Mouse (Mus musculus) megakaryocyte, embryonic 14.5 days (primary cell): ENCODE results near the gene Caskin2. TPM values are rescaled to one million over a fixed set of nuclear protein-coding genes. Genes with fewer than 3 reads are reported as not detected.

Source experiments
- H3K27me3 ChIP-seq: replicated peaks from 2 replicates; pipeline ENCODE3; 2012; ENCODE audit warnings: inconsistent platforms
- H3K36me3 ChIP-seq: replicated peaks from 2 replicates; pipeline ENCODE3; 2012; ENCODE audit warnings: low read length, inconsistent platforms, mixed read lengths
- H3K4me1 ChIP-seq: 2 replicates; pipeline ENCODE4 v1.6.1; 2012; ENCODE audit warnings: inconsistent platforms
- H3K4me3 ChIP-seq: replicated peaks from 2 replicates; pipeline ENCODE3; 2012; ENCODE audit warnings: moderate library complexity, mild to moderate bottlenecking, inconsistent platforms
- H3K9me3 ChIP-seq: 2 replicates; pipeline ENCODE4 v1.6.1; 2012; ENCODE audit warnings: inconsistent platforms
- FLI1 ChIP-seq: IDR thresholded peaks from 2 replicates; pipeline ENCODE4 v1.6.1; 2012; ENCODE audit warnings: low read length, inconsistent platforms, mixed read lengths
- GATA1 ChIP-seq: IDR thresholded peaks from 3 replicates; pipeline ENCODE4 v1.6.1; 2012; ENCODE audit warnings: mixed read lengths, low read length, inconsistent platforms, borderline replicate concordance
- polyA plus RNA-seq: library from polyadenylated mRNA; stranded (reverse); fragments of >175 nt; gene quantifications from 2 replicates; pipeline ENCODE4 v1.2.3, GENCODE M21; 2012; ENCODE audit warnings: low replicate concordance; ENCODE audit not compliant: insufficient read depth

Gene Caskin2
- polyA plus RNA-seq, 1 experiment, result 3.0 TPM

- peaks cover 39% of the 10 kb centered on the region for H3K4me1 ChIP-seq
- no peak for TF ChIP-seq FLI1
- no peak for TF ChIP-seq GATA1
- H3K9me3 ChIP-seq, result no peaks in the 10 kb centered on the region
- H3K27me3 ChIP-seq, result peaks cover 7% of the 10 kb centered on the region
- no peak overlapping the region for H3K4me3 ChIP-seq
- H3K36me3 ChIP-seq, result peaks cover 56% of the 10 kb centered on the region
Measured at GRCm38 (mm10) chr11:115819915-115820623, 6.6 kb upstream of the Caskin2 start.

- peaks cover 50% of the 10 kb centered on the region for H3K36me3 ChIP-seq
- no peaks in the 10 kb centered on the region for H3K9me3 ChIP-seq
- TF ChIP-seq FLI1 (no peak), GATA1 (no peak)
- no peak overlapping the region for H3K4me3 ChIP-seq
- H3K4me1 ChIP-seq, result peaks cover 51% of the 10 kb centered on the region
- H3K27me3 ChIP-seq, result peaks cover 11% of the 10 kb centered on the region
Measured at GRCm38 (mm10) chr11:115817331-115817730, 3.9 kb upstream of the Caskin2 start.

- Histone ChIP-seq H3K27me3 (peaks cover 33% of the 10 kb centered on the region), H3K36me3 (peaks cover 26% of the 10 kb centered on the region), H3K4me1 (peaks cover 33% of the 10 kb centered on the region), H3K9me3 (no peaks in the 10 kb centered on the region), H3K4me3 (peak within 1 kb of the TSS; percentile 93)
- no peak for TF ChIP-seq FLI1
- no peak for TF ChIP-seq GATA1
Measured at GRCm38 (mm10) chr11:115814605-115815450, 1.4 kb upstream of the Caskin2 start, which contains the start of gene Tsen54. Gene Tsen54, plus strand, starts transcription at chr11:115814724.

DNA sequence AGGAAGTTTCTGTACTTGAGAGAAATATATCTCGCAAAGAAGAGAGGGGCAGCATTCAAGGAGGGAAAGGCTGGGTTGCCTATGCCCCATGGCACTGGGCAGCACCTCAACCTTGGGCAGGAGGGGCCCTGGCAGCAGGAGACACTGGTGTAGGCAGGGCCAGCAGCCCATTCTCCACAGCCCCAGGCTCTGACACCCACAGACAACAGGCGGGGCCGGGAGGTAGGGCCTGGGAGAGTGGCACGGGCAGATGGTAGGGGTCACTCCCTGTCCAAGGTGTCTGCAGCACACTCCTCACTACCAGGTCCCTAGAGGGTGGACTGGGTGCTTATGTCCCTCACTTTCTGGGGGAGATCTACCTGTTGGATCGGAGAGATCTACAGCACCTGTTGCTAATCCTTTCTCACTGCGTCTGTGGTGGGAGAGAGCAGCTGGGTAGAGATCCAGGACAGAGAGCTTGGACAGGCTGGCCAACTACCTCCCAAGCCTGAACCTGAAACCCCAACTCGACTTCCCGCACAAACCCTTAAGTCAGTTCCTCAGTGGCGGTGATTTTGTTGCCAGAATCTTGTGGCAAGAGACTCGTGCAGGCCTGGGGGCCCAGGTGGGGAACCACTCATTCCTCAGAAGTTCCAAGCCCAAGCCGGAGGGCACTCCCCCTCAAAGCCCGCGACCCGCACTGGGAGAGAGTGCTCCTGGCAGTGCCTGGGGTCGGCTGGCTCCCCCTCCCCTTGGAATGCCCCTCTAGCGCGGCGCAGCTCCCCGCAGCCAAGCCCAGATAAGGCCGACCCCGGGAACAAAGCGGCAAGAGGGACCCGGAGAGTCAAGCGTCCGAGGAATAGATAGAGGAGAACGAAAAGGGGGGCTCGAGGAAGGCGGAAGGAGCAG lies 662 bp downstream of the Caskin2 start:
- H3K36me3 ChIP-seq, result peaks cover 15% of the 10 kb centered on the region
- peaks cover 46% of the 10 kb centered on the region for H3K4me1 ChIP-seq
- H3K9me3 ChIP-seq, result no peaks in the 10 kb centered on the region
- peak overlapping the region; percentile 93 for H3K4me3 ChIP-seq
- TF ChIP-seq GATA1, result no peak
- no peak for TF ChIP-seq FLI1
- peaks cover 51% of the 10 kb centered on the region for H3K27me3 ChIP-seq

DNA sequence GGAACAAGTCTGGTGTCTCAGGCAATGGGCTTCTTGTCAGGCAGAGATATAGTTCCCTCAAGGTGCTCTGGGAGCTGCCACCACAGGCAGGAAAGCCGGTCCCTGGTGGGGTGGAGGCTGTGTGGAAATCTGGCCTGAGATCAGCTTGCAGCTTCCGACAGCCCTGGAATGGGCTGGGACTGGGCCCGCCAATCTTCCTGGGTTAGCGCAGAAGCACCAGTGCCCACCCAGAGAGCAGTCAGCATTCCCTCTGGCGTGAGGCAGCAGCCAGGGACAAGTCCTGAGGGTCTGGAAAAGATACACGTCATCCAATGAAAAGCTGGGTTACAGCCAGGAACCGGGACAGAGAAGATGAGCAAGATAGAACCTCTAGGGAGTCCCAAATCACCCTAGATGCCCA lies 1.3 kb downstream of the Caskin2 start:
- H3K27me3 ChIP-seq, result peaks cover 53% of the 10 kb centered on the region
- TF ChIP-seq GATA1, result no peak
- peaks cover 11% of the 10 kb centered on the region for H3K36me3 ChIP-seq
- H3K4me3 ChIP-seq, result no peak overlapping the region
- H3K9me3 ChIP-seq, result no peaks in the 10 kb centered on the region
- peaks cover 46% of the 10 kb centered on the region for H3K4me1 ChIP-seq

- peaks cover 5% of the 10 kb centered on the region for H3K36me3 ChIP-seq
- no peak overlapping the region for H3K4me3 ChIP-seq
- peaks cover 53% of the 10 kb centered on the region for H3K27me3 ChIP-seq
- TF ChIP-seq GATA1 (no peak), FLI1 (no peak)
- H3K4me1 ChIP-seq, result peaks cover 48% of the 10 kb centered on the region
- H3K9me3 ChIP-seq, result no peaks in the 10 kb centered on the region
Measured at GRCm38 (mm10) chr11:115811381-115812093, 1.9 kb downstream of the Caskin2 start.

- Histone ChIP-seq H3K4me1 (peaks cover 52% of the 10 kb centered on the region), H3K27me3 (peaks cover 53% of the 10 kb centered on the region), H3K36me3 (peaks cover 3% of the 10 kb centered on the region), H3K9me3 (no peaks in the 10 kb centered on the region), H3K4me3 (no peak overlapping the region)
- TF ChIP-seq FLI1, result no peak
- no peak for TF ChIP-seq GATA1
Measured at GRCm38 (mm10) chr11:115810377-115810776, 3.1 kb downstream of the Caskin2 start.

DNA sequence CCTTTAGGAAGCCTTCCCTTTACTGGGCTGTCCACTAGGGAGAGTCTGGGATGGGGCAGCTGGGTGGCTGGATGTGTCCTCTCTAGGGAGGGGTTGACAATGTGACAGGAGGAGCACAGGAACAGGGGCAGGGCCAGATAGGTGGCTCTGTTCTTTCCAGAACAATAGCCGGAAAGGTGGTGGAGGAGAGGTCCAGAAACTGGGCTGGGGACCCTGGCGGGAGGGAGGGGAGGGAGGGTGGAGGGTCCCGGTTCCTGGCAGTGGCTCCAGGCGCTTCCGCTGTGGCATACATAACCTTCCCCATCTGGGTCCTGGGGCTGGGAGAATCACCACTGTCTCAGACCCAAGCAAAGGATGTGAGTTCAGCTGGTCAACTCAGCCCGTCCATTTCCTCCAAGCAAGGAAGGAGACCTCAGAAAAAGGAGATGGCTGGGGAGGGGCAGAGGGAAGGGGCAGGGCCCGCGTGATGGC lies 4.1 kb downstream of the Caskin2 start:
- Histone ChIP-seq H3K36me3 (peaks cover 11% of the 10 kb centered on the region), H3K4me3 (no peak overlapping the region), H3K27me3 (peaks cover 55% of the 10 kb centered on the region), H3K9me3 (no peaks in the 10 kb centered on the region), H3K4me1 (peaks cover 51% of the 10 kb centered on the region)
- TF ChIP-seq FLI1, result no peak
- no peak for TF ChIP-seq GATA1

- H3K27me3 ChIP-seq, result peaks cover 55% of the 10 kb centered on the region
- H3K4me3 ChIP-seq, result no peak overlapping the region
- H3K9me3 ChIP-seq, result no peaks in the 10 kb centered on the region
- peaks cover 46% of the 10 kb centered on the region for H3K4me1 ChIP-seq
- peaks cover 12% of the 10 kb centered on the region for H3K36me3 ChIP-seq
- TF ChIP-seq FLI1, result no peak
- no peak for TF ChIP-seq GATA1
Measured at GRCm38 (mm10) chr11:115808696-115809310, 4.6 kb downstream of the Caskin2 start.
